Mouse (Mus musculus) mouse trophoblast stem cell (cell line): ENCODE measurements around the gene Olfr1118.
"Not testable (repeated sequence)": the region's sequence is repeated elsewhere in the genome, so short reads cannot be mapped to it uniquely, and the experiment has no call there.

Experiments used
- in situ Hi-C, 2 experiments: fragments of 300-500 bp; cut with MseI, MboI; formaldehyde crosslinking; loops; 2 replicates in 1 of 2; 3 replicates in 1 of 2; pipeline ENCODE4 v1.15.1; 2025

The Olfr1118 gene

DNA sequence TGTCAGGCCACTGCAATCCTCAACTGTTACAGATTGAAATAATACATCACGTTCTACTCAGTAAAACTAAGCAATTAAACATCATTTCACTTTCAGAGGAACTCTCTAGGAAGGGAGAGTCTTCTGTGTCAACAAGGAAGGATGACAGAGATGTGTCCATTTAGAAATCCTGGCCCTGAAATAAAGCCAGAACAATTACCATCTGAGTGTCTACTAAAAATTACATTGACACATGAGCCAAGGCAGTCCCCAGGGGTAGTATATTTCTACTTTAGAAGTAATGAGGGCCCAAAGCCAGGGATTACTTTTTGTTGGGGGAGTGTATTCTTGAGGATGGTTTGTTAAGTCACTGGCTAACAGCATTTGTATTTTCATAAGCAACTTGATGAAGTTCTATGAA, at the start of gene Olfr1118:
TSS of gene Olfr1118 (plus strand) at position 301 of the 400 bp plus-strand sequence.
- in situ Hi-C loops, result no loop called here

- in situ Hi-C loops, result no loop called here
These were observed 40.1 kb upstream of the Olfr1118 start, which contains the start of gene Olfr1116 for GRCm38 (mm10) chr2:87267234-87267633. Gene Olfr1116 (plus strand): TSS chr2:87267534.

- in situ Hi-C loops, result not testable (repeated sequence)
These were observed 13.4 kb upstream of the Olfr1118 start for GRCm38 (mm10) chr2:87293977-87294376.

DNA sequence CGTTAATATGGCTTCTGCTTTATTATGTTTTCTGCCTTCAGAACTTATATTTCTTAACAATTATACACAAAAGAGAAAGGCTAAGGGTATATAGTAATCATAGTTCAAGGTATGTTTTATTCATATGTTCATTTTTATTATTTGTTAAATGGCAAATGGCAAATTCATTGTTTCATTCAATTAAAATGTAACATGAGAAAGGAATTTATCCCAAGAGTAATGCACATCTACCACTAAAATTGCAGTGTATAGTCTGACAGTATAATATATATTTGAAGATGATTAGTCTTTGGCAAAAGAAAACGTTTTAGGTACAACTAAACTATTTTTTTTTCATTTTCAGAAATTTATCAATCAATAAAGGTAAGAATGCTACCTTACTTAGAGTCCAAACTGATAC, 47.1 kb downstream of the Olfr1118 start, which contains the start of gene Olfr1120:
TSS of gene Olfr1120 (plus strand) at position 301 of the 400 bp plus-strand sequence.
- in situ Hi-C loops, result no loop called here

- in situ Hi-C loops, result not testable (repeated sequence)
These were observed 52.7 kb downstream of the Olfr1118 start for GRCm38 (mm10) chr2:87360121-87360520.
